Mouse (Mus musculus) olfactory bulb, adult 2 months (tissue): ENCODE measurements at regions not wholly inside any gene's neighbourhood (a gene's known extent, or its start where the extent isn't known, plus 50 kb on each side); places are given as distances from the start of the nearest gene placed in this dataset.

Experiments used
- H3K27ac ChIP-seq: fragments of 200-500 bp; 2 replicates; pipeline ENCODE4 v1.5.1; 2012; ENCODE audit warnings: low read depth, low read length; ENCODE audit not compliant: insufficient read depth
- H3K4me1 ChIP-seq: fragments of 200-500 bp; 2 replicates; pipeline ENCODE4 v1.6.1; 2012; ENCODE audit warnings: low read length; ENCODE audit not compliant: control insufficient read depth, insufficient read depth
- H3K4me3 ChIP-seq: fragments of 200-500 bp; 2 replicates; pipeline ENCODE4 v1.5.1; 2012; ENCODE audit warnings: mild to moderate bottlenecking, low read depth, low read length, moderate library complexity; ENCODE audit not compliant: insufficient read depth
- CTCF ChIP-seq: fragments of 200-500 bp; IDR thresholded peaks from 2 replicates; pipeline ENCODE4 v1.5.1; 2012; ENCODE audit warnings: low read depth, mild to moderate bottlenecking, low read length, moderate library complexity; ENCODE audit not compliant: insufficient read depth
- POLR2A ChIP-seq: fragments of 200-500 bp; IDR thresholded peaks from 2 replicates; pipeline ENCODE4 v1.6.1; 2012; ENCODE audit warnings: mild to moderate bottlenecking, low read depth, low read length, moderate library complexity; ENCODE audit not compliant: insufficient read depth
- WGBS: fragments of 180-500 bp; shearing (Covaris S2); methylation state at CpG from one replicate; pipeline ENCODE4 v1.1.7; 2018; 5-methylcytosine and 5-hydroxymethylcytosine counted together

GRCm38 (mm10) chr4:150741810-150742209 is 89.8 kb upstream of the Slc45a1 start:
- Histone ChIP-seq H3K27ac (no peak overlapping the region), H3K4me3 (no peak overlapping the region), H3K4me1 (peaks cover 10% of the 10 kb centered on the region)
- 93% methylated on average over 4 of the region's 4 CpGs for WGBS
- TF ChIP-seq POLR2A (no peak), CTCF (no peak)

GRCm38 (mm10) chr4:150740167-150740566 is 88.2 kb upstream of the Slc45a1 start:
- TF ChIP-seq POLR2A = no peak
- TF ChIP-seq CTCF = no peak
- WGBS = 82% methylated on average over 8 of the region's 8 CpGs
- Histone ChIP-seq H3K27ac (no peak overlapping the region), H3K4me1 (no peaks in the 10 kb centered on the region), H3K4me3 (no peak overlapping the region)

GRCm38 (mm10) chr4:150738736-150739135 is 86.8 kb upstream of the Slc45a1 start:
- TF ChIP-seq CTCF (no peak), POLR2A (no peak)
- no peaks in the 10 kb centered on the region for H3K4me1 ChIP-seq
- 81% methylated on average over 9 of the region's 9 CpGs for WGBS
- no peak overlapping the region for H3K27ac ChIP-seq
- no peak overlapping the region for H3K4me3 ChIP-seq

GRCm38 (mm10) chr4:150730061-150730812 is 78.3 kb upstream of the Slc45a1 start:
- TF ChIP-seq CTCF = no peak
- no peak for TF ChIP-seq POLR2A
- Histone ChIP-seq H3K4me3 (no peak overlapping the region), H3K27ac (peak overlapping the region; percentile 47), H3K4me1 (peaks cover 15% of the 10 kb centered on the region)
- 6% methylated on average over 12 of the region's 12 CpGs for WGBS

GRCm38 (mm10) chr4:150726539-150726938 is 74.6 kb upstream of the Slc45a1 start:
- peaks cover 19% of the 10 kb centered on the region for H3K4me1 ChIP-seq
- 67% methylated on average over 4 of the region's 4 CpGs for WGBS
- no peak for TF ChIP-seq POLR2A
- TF ChIP-seq CTCF = 0 out of 2 replicates have a peak, but pooled peaks have one; percentile 13

GRCm38 (mm10) chr4:150726136-150726480 is 74.1 kb upstream of the Slc45a1 start:
- WGBS = 94% methylated on average over 3 of the region's 3 CpGs
- TF ChIP-seq CTCF (no peak), POLR2A (no peak)
- H3K4me3 ChIP-seq = no peak overlapping the region
- no peak overlapping the region for H3K27ac ChIP-seq
- H3K4me1 ChIP-seq = peaks cover 18% of the 10 kb centered on the region

More at GRCm38 (mm10) chr4:150726539-150726938, 74.6 kb upstream of the Slc45a1 start:
- H3K4me3 ChIP-seq = no peak overlapping the region
- H3K27ac ChIP-seq = no peak overlapping the region

GRCm38 (mm10) chr4:150725443-150726135 is 73.6 kb upstream of the Slc45a1 start:
- TF ChIP-seq POLR2A = no peak
- TF ChIP-seq CTCF = no peak
- no peak overlapping the region for H3K27ac ChIP-seq
- 76% methylated on average over 17 of the region's 17 CpGs for WGBS

GRCm38 (mm10) chr4:150724823-150725222 is 72.8 kb upstream of the Slc45a1 start:
- Histone ChIP-seq H3K27ac (no peak overlapping the region), H3K4me3 (no peak overlapping the region), H3K4me1 (peaks cover 18% of the 10 kb centered on the region)
- TF ChIP-seq POLR2A (no peak), CTCF (no peak)
- 85% methylated on average over 11 of the region's 11 CpGs for WGBS

More at GRCm38 (mm10) chr4:150725443-150726135, 73.6 kb upstream of the Slc45a1 start:
- peaks cover 18% of the 10 kb centered on the region for H3K4me1 ChIP-seq
- no peak overlapping the region for H3K4me3 ChIP-seq

- TF ChIP-seq CTCF (no peak), POLR2A (no peak)
- 47% methylated on average over 12 of the region's 12 CpGs for WGBS
- Histone ChIP-seq H3K4me3 (no peak overlapping the region), H3K27ac (no peak overlapping the region), H3K4me1 (peaks cover 24% of the 10 kb centered on the region)
Observed at GRCm38 (mm10) chr4:150721619-150722283, 69.8 kb upstream of the Slc45a1 start.
